Mouse (Mus musculus) cerebellum, postnatal 4 days (tissue): ENCODE data around the gene Pdxdc1.

ENCODE experiments used
- DNase-seq, 2 experiments: peaks; one replicate each; pipeline ENCODE4 v3.0.0; 2022; ENCODE audit warnings: low spot score in 2 of 2, mixed read lengths in 1 of 2

The Pdxdc1 gene

GRCm38 (mm10) chr16:13883094-13883774 lies 19.7 kb downstream of the Pdxdc1 start:
- DNase-seq = no peak

- no peak for DNase-seq
Measured at GRCm38 (mm10) chr16:13875483-13875882, 27.4 kb downstream of the Pdxdc1 start.

- DNase-seq = peak in 1 of 2 experiments; percentile 10
Measured at GRCm38 (mm10) chr16:13867910-13868514, 34.9 kb downstream of the Pdxdc1 start.

- DNase-seq = peak in 1 of 2 experiments; percentile 10
Measured at GRCm38 (mm10) chr16:13867406-13867805, 35.5 kb downstream of the Pdxdc1 start.

- no peak for DNase-seq
Measured at GRCm38 (mm10) chr16:13866616-13867015, 36.3 kb downstream of the Pdxdc1 start.

- no peak for DNase-seq
Measured at GRCm38 (mm10) chr16:13866076-13866475, 36.9 kb downstream of the Pdxdc1 start.

GRCm38 (mm10) chr16:13853886-13854285 lies 49.0 kb downstream of the Pdxdc1 start:
- DNase-seq = no peak

GRCm38 (mm10) chr16:13851446-13851845 lies 51.5 kb downstream of the Pdxdc1 start:
- no peak for DNase-seq

GRCm38 (mm10) chr16:13848310-13848709 lies 54.6 kb downstream of the Pdxdc1 start:
- DNase-seq = no peak

- no peak for DNase-seq
Measured at GRCm38 (mm10) chr16:13846675-13847074, 56.3 kb downstream of the Pdxdc1 start.

- no peak for DNase-seq
Measured at GRCm38 (mm10) chr16:13845031-13845430, 57.9 kb downstream of the Pdxdc1 start.

- DNase-seq = no peak
Measured at GRCm38 (mm10) chr16:13840956-13841355, 62.0 kb downstream of the Pdxdc1 start.

GRCm38 (mm10) chr16:13840056-13840455 lies 62.9 kb downstream of the Pdxdc1 start:
- no peak for DNase-seq

GRCm38 (mm10) chr16:13834382-13834781 lies 68.5 kb downstream of the Pdxdc1 start:
- DNase-seq = no peak

GRCm38 (mm10) chr16:13831606-13832005 lies 71.3 kb downstream of the Pdxdc1 start:
- DNase-seq = no peak

GRCm38 (mm10) chr16:13830444-13830843 lies 72.5 kb downstream of the Pdxdc1 start:
- DNase-seq = no peak

- DNase-seq = no peak
Measured at GRCm38 (mm10) chr16:13826511-13826910, 76.4 kb downstream of the Pdxdc1 start.

- no peak for DNase-seq
Measured at GRCm38 (mm10) chr16:13825781-13826490, 77.0 kb downstream of the Pdxdc1 start.

- DNase-seq = no peak
Measured at GRCm38 (mm10) chr16:13820771-13821170, 82.2 kb downstream of the Pdxdc1 start.

GRCm38 (mm10) chr16:13819806-13820500 lies 83.0 kb downstream of the Pdxdc1 start:
- DNase-seq = no peak

- peak in 1 of 2 experiments; percentile 23 for DNase-seq
Measured at GRCm38 (mm10) chr16:13819394-13819743, 83.6 kb downstream of the Pdxdc1 start.
